Mouse (Mus musculus) E14TG2a.4 (cell line): ENCODE measurements around the gene Pdlim5.

Source experiments
- CTCF ChIP-seq: conservative IDR thresholded peaks from 2 replicates; pipeline ENCODE4 v1.5.1; 2014; ENCODE audit warnings: low read length
- NANOG ChIP-seq: IDR thresholded peaks from 2 replicates; pipeline ENCODE4 v1.6.1; 2014; ENCODE audit warnings: borderline replicate concordance, low read length, mixed read lengths

DNA sequence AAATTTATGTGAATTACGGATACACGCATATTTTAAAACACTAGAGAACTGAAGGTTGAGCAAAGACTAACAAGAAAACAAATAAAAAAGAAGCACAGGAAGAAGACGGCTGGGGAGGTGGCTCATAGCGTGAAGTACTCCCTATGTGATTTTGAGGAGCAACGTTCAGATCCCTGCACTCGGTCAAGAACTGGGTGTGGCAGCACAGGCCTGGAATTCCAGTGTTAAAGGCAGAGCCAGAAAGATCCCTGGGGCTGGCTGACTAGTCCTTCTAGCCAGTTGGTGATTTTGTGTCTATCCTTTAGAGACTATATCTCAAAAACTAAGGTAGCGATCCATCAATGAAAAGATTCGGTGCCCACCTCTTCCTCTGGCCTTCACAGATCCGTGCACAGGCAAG lies 27.1 kb downstream of the Pdlim5 start:
- TF ChIP-seq CTCF (no peak), NANOG (no peak)
